Mouse (Mus musculus) c-Kit-negative CD71-positive TER-119-positive erythroid progenitor cells, embryonic 14.5 days (primary cell): ENCODE results near the gene Sox5.
"Not testable (repeated sequence)": the region's sequence is repeated elsewhere in the genome, so short reads cannot be mapped to it uniquely, and the experiment has no call there.

ENCODE experiments used
- DNase-seq: peaks from one replicate; pipeline ENCODE4 v3.0.0-alpha.2; 2013; ENCODE audit warnings: low read depth, low spot score

The Sox5 gene

DNA sequence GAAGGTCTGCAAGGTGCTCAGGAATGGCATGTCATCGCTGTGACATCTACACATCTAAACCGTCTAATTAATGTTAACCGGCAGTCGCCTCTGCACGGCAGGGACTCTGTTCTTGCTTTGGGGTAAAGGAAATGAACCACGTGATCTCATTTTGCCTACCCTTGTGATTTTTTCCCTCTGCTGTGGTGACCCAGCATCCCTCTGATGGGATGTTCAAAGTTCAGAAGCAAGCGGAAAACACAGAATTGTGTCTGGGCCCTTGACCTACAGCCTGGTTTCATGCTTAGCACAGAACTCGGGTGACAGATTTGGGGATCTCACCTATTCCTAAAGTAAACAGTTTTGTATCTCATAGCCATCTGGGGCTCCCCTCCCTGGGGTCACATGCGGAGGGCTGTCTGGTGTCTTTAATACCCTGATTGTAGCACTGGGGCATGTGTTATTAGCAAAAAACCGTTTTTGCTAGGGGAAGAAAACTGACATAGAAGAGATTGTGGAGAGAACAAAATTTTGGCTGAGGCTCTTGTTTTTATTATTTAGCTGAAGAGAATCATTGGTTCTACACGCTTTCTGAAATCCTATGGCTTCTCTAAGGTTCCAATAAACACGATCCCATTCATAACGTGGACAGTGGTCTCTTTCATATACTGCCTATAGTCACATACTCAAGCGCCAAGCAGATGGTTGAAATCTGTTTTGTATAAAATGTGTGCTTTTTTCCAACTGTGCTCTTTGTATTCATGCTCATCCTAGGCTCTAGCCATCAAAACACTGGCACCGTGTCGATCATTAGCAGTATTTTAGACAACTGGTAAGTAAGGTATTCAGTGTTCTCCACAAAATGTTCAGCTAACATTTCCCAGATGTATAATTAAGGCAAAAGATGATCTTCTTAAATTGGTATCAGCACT lies 584.3 kb downstream of the Sox5 start:
- no peak for DNase-seq

DNA sequence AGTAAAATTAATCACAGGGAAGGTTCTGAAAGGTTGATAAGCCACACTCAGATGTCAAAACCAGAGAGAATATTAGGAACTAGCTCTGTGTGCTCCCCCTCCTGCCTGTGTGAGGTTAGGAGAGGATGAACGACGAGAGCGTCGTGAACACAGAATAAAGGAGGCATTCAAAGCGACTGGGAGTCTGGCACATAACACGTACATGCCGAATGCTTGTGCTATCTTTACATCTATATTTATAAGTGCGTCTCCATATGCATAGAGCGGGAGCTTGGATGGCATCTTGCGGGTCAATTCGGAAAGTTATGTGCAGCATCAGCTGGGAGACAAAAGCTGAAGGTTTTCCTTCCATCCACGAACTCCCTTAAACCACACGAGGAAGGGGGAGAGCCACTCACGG lies 585.8 kb downstream of the Sox5 start:
- no peak for DNase-seq

DNA sequence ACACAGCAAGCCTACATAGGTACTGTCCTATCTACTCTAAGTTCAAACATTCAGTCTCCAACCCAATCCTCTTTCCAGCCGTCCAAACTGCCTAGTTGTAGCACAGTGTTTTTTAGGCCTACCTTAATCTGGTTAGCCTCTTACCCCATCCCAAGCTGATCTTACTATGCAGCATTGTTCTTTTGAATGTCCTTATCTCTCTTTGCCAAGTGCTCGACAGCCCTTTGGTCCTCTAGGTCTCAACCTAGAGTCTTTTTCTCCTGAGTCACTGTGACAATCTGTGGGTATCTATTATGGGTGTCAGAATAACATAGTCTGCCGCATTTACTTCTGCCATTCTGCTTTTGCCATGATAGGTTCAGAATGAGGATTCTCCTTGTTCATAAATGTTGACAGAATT lies 598.7 kb downstream of the Sox5 start:
- no peak for DNase-seq

DNA sequence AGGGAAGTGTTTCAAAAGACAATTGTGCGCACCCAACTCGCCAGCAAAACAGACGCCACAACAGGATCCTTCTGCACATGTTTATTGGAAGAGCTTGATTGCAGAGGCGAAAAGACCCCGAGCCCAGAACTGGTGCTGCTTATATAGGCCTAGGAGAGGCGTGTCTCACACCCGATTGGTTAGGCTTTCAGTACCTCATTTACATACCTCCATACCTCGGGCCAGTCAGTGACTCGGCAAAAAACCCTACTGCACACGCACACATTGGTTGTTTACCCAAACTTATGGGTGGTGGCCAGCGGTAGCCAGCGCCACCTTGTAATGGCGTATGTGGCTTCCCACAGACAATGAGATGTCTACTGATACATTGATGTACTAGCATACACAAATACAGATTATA lies 599.3 kb downstream of the Sox5 start:
- DNase-seq: not testable (repeated sequence)

DNA sequence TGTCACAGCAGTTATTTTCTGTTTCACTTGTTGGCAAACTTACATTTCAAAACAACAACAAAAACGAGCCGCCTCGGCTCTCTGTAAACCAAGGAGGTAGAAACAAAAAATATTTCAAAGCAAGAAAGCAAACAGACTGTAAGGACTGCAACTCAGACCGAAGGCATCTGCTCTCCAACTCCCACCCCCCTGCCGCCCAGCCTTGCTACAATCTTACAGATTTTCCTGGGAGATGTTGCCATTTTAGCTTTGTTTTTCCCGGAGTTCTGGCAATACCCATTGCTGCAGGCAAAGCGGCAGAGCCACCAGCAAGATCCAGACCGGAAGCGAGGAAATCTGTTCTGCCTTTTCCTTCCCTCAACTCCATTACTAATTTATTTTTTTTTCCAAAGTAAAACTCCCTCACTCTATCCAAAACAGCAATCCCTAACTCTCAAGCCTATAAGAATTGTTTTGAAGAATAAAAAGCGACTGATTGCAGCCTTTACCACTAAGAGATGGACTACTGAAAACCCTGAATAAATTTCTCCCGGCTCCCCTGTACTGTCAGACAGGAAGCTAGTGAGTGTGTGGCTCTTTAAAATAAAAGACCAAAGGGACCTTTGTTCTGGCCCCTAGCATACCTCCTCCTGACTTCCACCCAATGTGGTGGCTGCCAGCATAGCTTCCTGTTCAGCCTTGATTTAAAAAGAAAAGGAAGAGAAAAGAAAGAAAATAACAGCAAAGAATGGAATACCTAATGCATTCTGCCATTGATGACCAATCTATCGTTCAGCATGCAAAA lies 600.5 kb downstream of the Sox5 start:
- no peak for DNase-seq

DNA sequence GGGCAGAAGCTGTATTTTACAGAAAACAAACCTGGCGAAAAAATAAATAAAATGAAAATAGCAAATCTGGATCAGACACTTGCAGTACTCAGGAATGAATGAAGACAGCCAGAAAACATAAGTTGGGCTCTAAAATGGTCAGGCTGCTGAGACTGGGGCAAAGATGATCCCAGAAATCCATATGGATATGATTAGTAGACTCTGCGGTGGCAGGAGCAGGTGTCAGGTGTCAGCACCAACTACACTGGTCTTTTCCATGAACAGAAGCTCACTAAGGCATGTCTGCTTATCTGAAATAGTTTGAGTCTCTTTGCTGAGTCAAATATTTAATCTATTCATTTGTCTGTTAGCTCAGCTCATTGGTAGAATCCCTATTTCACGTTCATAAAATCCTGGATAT lies 602.7 kb downstream of the Sox5 start:
- DNase-seq: no peak

DNA sequence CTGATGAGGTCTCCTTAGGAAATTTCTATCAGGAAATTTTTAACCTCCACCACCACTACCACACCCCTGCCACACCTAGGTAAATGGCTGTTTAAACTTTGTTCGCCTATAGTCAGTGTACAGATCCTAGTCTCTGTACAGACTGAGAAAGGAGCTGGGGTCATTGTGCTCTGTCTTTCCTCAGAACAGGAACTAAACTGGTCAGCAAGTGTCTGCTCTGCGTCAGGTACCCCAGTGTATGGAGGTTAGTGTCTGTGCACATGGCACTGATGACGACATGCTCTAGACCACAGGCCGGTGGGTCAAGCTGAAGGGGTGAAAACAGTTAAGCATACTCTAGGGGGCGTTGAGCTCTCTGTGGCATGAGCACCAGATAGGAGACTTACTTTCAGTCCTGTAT lies 605.1 kb downstream of the Sox5 start:
- no peak for DNase-seq

DNA sequence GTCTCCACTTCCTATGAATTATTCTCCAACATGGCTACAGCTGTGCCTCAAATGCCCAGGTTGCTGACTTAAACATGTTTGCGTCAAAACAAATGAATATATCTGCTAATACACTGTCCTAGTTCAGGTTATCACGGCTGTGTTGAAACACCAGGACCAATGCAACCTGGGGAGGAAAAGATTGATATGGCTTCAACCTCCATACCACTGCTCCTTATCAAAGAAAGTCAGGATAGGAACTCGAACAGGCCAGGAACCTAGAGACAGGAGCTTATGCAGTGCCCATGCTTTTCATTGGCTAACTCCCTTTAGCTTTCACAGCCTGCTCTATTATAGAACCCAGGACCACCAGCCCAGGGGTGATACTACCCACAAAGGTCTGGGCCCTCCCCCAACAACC lies 606.2 kb downstream of the Sox5 start:
- DNase-seq: no peak

DNA sequence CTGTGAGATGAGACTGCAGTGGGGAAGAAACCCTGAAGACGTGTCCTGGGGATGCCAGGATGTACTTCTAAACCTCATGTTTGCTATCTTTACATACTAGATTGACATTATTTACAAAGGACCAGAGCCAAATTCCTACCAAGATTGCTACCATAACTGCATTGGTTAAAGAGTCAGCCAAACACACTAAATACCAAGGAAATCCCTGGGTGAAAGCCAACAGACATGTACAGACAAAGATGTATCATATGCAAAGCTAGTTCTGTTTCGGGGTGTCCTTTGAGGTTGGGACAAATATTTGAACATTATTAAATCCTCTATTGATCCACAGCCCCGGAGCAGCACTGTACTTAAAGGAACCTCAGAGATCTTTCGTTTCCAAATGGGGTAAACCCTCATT lies 611.2 kb downstream of the Sox5 start:
- no peak for DNase-seq

DNA sequence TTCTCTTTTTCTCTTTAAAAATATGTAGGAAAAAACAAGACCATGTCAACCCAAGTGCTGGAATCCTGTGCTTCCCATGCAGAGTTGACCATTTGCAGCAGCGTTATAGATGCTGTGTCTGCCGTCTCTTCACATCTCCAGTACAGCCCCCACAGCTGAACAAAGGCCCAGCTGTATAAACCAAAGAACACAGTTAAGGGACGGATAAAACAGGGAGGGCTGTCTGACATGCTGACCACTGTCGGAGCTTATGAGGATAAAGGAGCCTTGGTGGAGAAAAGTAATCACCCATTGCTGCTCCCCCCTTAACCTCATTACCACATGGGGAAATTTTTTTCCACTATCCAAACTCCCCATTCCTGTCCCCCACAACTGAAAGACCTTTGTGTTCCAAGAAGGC lies 612.0 kb downstream of the Sox5 start:
- no peak for DNase-seq

DNA sequence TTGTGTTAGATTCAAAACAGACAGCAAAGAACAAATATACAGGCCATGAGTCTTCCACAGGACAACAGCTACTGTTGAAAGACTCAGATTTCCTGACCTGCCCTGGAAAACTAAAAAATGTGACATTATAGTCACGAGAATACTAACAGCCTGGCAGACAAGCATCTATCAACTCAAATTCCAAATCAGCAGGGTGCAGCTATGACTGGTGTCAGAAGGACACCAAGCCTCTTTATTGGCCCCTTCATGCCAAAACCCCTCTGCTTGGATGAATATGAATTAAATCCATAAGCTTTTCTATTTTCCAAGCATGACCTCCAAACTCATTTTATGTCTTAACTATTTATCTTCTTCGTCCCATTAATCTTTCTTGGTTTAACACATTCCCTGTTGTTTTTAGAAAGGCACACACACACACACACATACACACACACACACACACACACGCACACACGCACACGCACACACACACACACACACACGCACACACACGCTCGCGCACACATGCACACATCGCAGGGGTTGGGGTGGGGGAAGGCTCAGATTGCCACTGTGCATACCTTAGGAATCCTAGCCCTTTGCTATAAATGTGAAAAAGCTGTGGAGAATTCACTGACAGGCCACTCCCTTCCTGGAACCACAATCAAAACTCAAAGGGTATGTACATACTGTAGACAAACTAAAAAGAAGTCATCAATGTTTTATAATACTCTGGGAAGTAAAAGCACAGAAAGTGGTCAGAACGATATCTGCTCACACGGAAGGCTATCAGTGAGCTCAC lies 612.9 kb downstream of the Sox5 start:
- no peak for DNase-seq

DNA sequence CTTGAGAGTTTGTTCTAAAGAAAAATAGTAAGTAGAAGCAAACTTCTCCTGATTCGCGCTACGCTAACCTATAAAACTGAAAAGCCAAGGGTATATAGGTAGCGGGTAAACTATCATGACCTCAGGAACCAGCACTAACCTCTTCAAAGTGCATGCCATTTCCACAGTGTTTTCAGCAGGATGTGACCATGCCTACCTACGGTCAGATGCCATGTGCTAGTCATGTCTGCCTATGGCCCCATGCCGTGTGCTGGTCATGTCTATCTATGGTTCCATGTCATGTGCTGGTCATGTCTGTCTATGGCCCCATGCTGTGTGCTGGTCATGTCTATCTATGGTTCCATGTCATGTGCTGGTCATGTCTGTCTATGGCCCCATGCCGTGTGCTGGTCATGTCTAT lies 614.7 kb downstream of the Sox5 start:
- no peak for DNase-seq

DNA sequence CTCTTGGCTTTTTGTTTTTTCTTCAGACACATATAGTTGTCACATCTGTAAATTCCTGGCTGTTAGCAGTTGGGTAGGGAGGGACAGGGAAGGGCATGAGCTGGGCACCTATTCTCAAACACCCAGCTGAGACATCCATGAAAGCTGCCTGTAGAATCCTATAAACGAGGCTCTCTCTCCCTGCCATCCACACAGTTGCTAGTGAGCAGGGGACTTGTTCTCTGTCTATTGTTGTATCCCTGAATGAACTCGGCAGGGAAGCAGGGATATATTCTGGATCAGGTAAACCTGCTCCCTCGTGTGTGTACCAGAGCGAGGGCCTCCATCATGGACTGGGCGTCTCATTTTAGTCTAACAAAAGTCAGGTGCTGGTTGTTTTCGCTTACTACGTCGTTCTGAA lies 615.1 kb downstream of the Sox5 start:
- no peak for DNase-seq

DNA sequence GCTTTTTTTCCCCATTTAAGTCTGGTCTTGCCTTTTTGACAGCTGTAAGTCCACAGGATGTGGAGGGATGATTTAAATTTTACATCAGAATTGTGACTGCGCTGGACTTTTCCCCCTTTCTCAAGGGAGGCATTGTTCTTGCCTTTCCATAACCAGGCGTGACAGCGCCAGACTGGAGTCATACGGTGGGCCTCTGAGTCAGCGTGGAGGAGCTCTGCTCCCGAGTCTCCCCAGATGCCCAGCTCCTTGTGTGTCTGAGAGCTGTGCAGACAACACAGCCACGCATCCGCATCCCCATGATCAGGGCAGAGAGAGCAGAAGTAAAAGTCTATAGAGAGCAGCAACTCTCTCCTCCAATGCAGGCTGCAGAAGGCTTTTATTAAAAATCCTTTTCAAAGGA lies 615.7 kb downstream of the Sox5 start:
- no peak for DNase-seq

DNA sequence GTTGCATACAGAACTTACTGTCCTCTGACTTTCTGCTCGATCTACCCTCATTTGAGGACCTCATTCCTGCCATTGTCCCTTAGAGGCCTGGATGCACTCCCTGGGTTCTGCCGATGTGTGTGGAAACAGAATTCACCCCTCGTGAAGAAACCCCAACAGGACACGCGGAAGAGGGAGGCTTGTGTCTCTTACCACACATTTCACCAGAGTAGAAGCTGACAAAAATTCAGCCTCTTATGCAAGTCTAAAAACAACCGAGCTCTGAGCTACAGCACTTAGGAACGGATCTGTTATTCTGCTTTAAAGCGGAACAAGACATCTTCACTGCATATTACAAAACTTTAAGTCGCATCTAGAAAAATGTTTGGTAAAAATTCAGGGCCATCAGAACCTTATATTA lies 618.3 kb downstream of the Sox5 start:
- no peak for DNase-seq

DNA sequence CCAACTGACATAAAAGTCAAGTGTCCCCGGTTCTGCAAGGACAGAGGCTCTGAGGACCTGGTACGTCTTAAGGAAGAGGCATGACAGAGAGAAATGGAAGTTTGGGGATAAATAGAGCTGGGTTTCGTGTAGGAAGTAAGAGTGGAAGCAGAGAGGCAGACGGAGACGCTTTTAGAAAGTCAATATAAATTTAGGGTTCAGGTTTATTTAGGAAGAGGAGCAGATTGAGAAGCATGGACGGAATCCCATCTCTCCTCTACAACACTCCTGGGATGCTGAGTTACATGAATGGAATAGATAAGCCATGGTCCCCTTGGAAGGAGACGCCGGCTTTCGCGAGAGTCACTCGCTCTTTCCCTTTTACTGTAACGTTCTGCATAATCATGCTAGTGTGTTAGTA lies 623.1 kb downstream of the Sox5 start:
- no peak for DNase-seq

DNA sequence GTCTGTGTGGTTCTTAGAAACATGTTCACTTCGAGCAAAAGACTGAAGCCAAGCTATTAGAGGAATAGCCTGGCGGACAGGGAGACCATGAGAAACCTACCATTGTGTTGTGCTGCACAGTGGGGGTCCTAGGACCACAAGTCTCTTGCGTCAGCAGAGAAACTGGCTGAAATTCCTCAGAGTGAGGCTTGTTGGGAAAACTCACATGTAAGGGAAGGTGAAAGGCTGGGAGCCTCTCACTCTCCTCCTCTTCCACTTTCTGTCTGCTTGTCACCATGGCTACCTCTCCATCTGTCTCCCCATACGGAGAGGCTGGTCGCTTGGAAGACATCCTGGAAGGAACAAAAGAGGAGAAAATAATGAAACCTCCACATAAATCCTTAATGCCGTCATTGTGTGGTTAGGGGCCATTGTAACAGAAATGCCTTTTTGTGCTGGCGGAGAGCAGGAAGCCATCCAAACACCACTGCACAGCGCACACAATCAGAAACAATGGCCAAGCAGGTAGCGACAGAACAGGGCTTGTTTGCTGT lies 626.8 kb downstream of the Sox5 start:
- DNase-seq: no peak

DNA sequence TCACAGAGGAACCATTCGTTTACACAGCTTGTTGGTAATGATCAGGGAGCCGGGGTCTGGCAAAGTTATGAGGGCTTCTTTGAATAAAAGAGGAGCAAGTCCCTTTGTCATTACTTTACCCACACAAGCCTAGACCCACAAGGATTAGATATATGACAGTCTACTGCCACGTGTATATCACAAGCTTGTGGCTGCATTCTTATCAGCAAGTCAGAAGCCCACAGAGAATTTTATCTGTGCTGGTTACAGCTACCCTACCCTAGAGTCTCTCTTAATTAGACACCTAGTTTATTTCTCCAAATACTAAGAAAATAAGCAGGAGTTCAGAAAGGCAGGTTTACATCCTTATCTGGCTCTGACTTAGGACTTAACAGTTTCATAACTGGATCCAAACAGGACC lies 629.8 kb downstream of the Sox5 start:
- DNase-seq: no peak

DNA sequence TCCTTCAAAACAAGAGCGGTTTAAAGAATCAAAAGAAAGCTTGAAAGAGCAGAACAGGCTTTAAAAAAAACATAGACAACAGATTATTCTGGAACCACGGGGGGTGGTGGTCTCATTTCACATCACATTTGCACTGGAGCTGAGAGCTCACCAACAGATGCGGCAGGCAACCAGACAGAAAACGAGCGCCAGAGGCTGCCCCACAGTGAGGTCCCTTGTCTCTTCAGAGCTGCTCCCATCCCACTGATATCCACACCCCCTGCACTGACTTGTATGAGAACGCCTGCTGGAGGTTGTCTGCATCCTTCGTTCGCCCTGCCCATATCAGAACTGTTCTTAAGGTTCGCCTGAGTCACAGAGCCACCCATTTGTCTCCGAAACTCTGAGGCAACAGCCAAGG lies 630.7 kb downstream of the Sox5 start:
- no peak for DNase-seq

DNA sequence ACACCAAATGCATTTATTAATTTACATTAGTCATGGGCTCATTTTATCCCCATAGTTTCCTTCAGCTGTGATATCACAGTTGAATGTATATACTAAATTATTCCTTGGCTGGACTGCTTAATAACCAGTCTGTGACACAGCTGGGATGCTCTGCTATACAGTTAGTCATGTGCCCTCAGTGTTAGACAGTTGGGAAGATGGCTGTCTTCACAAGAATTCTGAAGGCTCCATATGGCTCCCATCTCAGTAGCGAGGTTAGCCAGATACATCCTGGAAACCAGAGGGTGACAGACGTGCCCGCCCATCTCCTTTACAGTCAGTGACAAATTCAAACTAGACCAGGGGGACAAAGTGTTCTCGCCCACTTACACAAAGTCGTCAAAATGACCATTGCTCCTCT lies 644.4 kb downstream of the Sox5 start:
- DNase-seq: no peak

DNA sequence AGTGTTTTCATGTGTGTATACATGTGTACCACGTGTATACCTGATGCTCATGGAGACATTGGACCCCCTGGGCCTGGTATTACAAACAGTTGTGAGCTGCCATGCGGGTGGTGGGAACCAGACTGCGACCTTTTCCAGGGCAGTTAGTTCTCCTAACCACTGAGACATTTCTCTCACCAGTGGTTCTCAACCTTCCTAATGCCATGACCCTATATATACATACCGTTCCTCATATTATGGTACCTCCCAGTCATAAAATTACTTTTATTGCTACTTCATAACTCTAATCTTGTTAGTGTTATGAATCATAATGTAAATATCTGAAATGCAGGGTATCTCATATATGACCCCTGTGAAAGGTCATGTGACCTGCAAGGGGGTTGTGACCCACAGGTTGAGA lies 644.9 kb downstream of the Sox5 start:
- no peak for DNase-seq

DNA sequence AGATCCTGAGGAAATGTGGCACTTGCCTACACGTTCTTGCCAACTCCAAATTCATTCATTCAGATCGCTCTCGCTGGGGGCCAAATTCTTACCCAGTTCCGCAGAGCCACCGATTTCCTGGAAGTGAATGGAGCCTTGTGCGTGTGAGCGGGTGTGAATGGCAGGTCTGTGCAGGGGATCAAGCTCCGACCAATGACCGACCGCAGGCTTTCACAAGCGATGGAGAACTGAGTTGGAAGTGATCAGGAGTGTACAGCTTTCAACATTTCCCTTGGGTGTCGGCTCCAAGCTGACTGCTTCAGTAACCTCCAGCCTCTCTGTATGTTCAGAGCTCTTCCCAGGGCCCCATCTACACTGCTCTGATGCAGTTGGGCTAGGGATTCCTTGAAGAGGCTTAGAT lies 651.9 kb downstream of the Sox5 start:
- DNase-seq: no peak
